Mouse (Mus musculus): Measurements from ENCODE around the gene Nbea. TPM values are rescaled to one million over a fixed set of nuclear protein-coding genes. Genes with fewer than 3 reads are reported as not detected.

Nbea gene
- polyA plus RNA-seq (2021), result 33.6 TPM

DNA sequence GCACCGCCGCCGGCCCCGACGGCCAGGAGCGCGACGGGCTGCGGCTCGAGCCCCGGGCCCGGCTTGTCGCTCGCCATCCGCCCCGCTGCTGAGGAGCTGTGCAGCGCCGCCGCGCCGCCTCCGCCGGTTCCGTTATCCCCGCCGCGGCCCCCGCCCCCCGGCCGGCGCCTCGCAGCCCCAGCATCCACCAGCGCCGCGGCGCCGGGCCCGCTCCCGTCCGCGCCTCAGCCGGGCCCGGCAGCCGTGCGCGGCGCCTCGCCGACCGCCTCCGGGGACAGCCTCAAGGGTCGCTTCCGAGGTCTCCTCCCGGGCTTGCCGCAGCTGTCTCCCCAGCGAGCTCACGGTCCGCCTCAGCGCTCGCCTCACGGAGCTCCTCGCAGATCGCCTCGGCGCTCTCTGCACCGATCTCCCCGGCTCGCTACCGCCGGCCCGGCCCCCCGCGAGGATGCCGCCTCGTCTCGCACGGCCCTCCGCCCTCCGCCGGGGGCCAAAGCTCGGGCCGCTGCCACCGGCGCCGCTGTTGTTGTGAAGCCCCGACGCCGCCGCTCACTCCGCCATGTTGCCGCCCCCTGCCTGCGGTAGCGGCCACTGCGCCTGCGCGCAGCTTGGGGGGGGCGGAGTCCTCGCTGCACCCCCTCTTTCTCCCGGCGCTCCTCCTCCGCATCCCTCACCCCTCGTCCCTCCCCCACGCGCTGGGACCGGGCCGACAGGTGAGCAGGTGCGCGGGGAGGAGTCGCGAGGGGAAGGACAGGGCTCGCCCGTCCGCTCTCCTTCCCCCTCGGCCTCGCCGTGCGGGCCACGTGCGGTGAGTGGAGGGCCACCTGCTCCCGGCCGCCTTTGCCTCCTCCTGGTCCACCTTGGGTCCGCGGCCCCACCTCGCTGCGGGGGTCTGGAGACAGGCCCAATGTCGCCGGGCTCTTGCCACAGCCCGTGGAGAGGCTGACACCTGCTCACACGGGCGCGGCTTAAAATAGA is at the start of gene Nbea:
Nbea (minus strand) TSS at position 543 of the 975 bp plus-strand sequence.
- no peaks in the 10 kb centered on the region for H3K27me3 ChIP-seq
- ATAC-seq (peak; percentile 73), DNase-seq (ENCODE audit: low read depth, low spot score) (no peak)
- POLR2A ChIA-PET, result interaction anchor here (0.8 to 1.1 kb wide), 4 partner anchors 56 to 715 kb away, joined by 3 read pairs; no protein-coding TSS in a partner anchor
- in situ Hi-C loops (cut with MboI; ENCODE audit: low pct_unique_long_range_greater_than_20kb), result no loop called here
- CTCF ChIA-PET, result no interaction called here
- TF ChIP-seq CTCF (IDR thresholded peaks at IDR 0.05), result peak; percentile 56

DNA sequence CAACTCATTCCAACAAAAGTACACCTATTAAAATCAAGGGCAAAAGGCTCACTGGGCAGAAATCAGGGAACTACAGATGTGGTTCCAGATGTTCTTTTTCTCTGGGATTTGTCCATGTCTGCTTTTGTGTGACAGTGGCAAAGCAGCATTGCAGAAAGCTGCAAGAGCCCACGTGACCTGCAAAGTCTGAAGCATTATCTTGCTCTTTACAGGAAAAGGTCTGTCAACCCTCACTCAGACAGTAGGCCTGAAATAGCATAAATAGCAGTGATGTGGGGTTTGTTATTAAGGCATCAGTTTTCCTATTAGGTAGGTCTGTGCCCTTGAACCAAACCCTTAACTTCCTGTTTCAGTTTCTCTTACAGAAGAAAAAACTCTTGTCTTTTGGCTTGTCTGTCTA is 45.8 kb upstream of the Nbea start:
- DNase-seq (ENCODE audit: low read depth, low spot score) (no peak), ATAC-seq (no peak)
- TF ChIP-seq CTCF (IDR thresholded peaks at IDR 0.05), result no peak
- POLR2A ChIA-PET, result no interaction called here
- H3K27me3 ChIP-seq, result no peaks in the 10 kb centered on the region
- in situ Hi-C loops (cut with MboI; ENCODE audit: low pct_unique_long_range_greater_than_20kb), result no loop called here
- CTCF ChIA-PET, result interaction anchor here (0.8 to 1.8 kb wide), 2 partner anchors 10 kb away, joined by 3 read pairs; no protein-coding TSS in a partner anchor

DNA sequence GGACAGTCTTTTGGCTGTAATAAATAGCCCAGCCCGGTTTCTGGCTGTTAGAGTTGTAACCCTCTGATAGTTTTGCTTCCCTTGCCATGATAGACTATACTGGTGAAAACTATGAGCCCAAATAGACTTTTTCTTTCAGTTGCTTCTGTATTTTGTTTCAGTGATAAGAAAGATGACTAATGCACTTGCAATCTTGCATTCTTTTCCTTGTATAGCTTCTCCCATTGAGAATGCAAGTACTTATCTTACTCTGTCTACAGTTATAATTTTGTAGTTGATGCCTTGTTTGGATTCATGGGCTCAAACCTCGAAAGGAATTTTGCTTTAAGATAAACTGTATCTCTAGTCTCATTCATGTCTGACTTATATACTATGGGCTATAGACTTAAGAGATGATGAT is 32.5 kb upstream of the Nbea start:
- H3K27me3 ChIP-seq, result no peaks in the 10 kb centered on the region
- DNase-seq (ENCODE audit: low read depth, low spot score) (no peak), ATAC-seq (no peak)
- ChIA-PET POLR2A (no interaction called here), CTCF (interaction anchor here (2.0 kb wide), 1 partner anchor 8 kb away, joined by 5 read pairs; no protein-coding TSS in a partner anchor)
- no peak for TF ChIP-seq CTCF (IDR thresholded peaks at IDR 0.05)
- in situ Hi-C loops (cut with MboI; ENCODE audit: low pct_unique_long_range_greater_than_20kb), result no loop called here

DNA sequence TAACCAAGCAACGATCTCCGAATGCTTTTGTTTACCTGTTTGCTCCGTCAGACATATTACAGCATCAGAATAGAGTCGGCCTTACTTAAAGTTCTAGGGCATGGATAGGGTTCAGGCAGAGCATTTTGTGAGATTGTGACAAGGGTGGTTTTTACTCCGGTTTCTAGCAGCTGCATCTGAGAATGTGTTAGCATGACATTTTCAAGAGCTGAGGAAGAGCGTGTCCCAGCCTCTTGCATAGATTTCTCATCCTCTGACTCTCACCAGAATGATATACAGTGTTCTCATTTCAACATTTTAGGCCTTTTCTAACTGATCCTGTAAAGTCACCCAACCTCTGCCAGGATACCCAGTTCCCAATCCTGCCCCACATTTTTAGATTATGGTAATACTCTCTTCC is 20.5 kb upstream of the Nbea start:
- ATAC-seq, result no peak
- CTCF ChIA-PET, result interaction anchor here (1.3 kb wide), 1 partner anchor 22 kb away, joined by 4 read pairs; no protein-coding TSS in a partner anchor
- DNase-seq (ENCODE audit: low read depth, low spot score), result no peak
- in situ Hi-C loops (cut with MboI; ENCODE audit: low pct_unique_long_range_greater_than_20kb), result no loop called here
- no peaks in the 10 kb centered on the region for H3K27me3 ChIP-seq
- POLR2A ChIA-PET, result no interaction called here
- TF ChIP-seq CTCF (IDR thresholded peaks at IDR 0.05), result no peak

DNA sequence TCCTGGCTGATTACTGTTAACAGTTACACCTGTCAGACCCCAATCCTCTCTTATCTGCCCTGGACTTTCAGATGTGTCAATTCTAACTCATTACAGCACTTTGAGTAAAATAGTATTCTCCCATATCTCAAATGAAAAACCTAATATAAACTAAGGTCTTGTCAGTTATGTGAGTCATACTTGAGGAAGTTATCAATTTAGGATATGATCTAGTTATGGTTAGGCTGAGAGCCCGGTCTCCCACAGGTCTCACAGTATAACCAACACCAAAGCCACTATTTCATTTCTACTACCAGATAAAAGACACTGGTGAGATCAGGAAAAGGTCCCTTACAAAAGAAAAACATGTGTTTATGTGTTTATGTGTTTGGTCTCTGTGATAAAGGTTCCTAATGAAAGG is 4.7 kb upstream of the Nbea start:
- ChIA-PET CTCF (interaction anchor here (1.2 kb wide), 1 partner anchor 70 kb away, joined by 3 read pairs; no protein-coding TSS in a partner anchor), POLR2A (no interaction called here)
- no peaks in the 10 kb centered on the region for H3K27me3 ChIP-seq
- no peak for TF ChIP-seq CTCF (IDR thresholded peaks at IDR 0.05)
- DNase-seq (ENCODE audit: low read depth, low spot score), result no peak
- in situ Hi-C loops (cut with MboI; ENCODE audit: low pct_unique_long_range_greater_than_20kb), result no loop called here
- no peak for ATAC-seq

DNA sequence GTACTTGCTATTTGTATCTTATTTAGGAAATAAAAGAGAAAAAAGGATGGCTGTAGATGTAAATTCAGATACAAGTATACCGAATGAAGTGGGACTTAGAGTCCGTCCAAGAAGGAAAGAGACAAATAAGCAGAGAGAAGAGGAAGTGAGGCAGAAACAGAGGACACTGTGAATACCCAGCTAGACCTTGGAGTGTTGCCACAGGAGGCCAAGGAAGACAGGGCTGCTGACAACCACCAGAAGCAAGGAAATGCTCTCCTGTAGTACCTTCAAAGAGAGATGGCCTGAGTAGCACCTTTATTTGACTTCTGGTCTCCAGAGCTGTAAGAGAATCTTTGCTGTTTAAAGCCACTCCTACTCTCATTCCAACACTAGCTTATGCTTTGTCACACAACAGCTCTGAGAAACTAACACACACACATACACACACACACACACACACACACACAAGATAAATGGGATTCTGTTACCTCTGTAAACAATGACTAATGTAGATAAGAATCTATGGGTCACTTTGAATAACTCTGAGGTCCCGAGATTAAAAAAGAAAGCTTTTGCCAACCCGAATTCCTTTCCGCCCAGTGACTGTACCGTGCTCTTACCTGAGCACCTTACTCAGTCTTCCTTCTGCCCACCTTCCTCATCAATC is 3.8 kb upstream of the Nbea start:
- ATAC-seq, result no peak
- DNase-seq (ENCODE audit: low read depth, low spot score), result no peak
- TF ChIP-seq CTCF (IDR thresholded peaks at IDR 0.05), result no peak
- no peaks in the 10 kb centered on the region for H3K27me3 ChIP-seq
- in situ Hi-C loops (cut with MboI; ENCODE audit: low pct_unique_long_range_greater_than_20kb), result no loop called here
- CTCF ChIA-PET, result interaction anchor here (1.2 kb wide), 1 partner anchor 69 kb away, joined by 3 read pairs; no protein-coding TSS in a partner anchor
- POLR2A ChIA-PET, result interaction anchor here (0.5 to 0.6 kb wide), 2 partner anchors 30 to 35 kb away, joined by 3 to 4 read pairs; no protein-coding TSS in a partner anchor

DNA sequence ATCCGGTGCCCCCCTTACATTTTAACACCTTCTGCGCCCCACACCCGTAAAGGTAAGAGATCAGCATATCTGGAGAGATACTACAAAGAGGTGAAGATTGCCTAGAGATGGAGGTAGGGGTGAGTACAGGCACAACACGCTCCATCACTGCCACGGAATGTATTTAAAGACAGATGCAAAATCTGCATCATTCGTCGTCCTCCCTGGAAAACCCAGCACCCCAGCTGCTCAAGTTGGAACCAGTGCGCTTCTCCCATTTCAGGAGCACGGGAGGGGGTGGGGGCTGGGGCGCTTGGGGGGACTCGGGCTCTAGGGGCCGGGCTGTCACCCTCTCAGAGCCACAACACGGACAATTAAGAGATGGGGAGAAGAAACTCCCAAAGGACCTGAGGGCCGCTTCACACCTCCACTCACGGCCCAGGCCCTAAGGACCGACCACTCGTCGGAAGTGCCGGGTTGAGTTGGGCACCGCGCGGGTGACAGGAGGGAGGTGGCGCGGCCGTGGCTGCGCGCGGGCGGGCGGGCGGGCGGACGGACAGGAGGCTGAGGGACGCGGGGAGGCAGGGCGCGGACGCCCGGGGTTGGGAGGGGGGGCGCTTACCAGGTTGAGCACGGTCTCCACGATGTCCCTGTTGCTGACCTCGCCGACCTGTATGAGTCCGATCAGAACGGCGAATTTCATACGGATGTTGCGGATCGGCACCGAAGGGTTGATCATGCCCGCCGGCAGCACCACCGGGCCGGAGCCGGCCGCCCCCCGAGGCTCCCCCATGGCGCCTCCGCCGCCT is 936 bp downstream of the Nbea start:
- H3K27me3 ChIP-seq, result no peaks in the 10 kb centered on the region
- DNase-seq (ENCODE audit: low read depth, low spot score), result no peak
- TF ChIP-seq CTCF (IDR thresholded peaks at IDR 0.05), result no peak
- ATAC-seq, result peak; percentile 58
- CTCF ChIA-PET, result interaction anchor here (1.2 kb wide), 1 partner anchor 71 kb away, joined by 3 read pairs; no protein-coding TSS in a partner anchor
- in situ Hi-C loops (cut with MboI; ENCODE audit: low pct_unique_long_range_greater_than_20kb), result no loop called here
- POLR2A ChIA-PET, result interaction anchor here (1.1 kb wide), 1 partner anchor 55 kb away, joined by 3 read pairs; no protein-coding TSS in a partner anchor

DNA sequence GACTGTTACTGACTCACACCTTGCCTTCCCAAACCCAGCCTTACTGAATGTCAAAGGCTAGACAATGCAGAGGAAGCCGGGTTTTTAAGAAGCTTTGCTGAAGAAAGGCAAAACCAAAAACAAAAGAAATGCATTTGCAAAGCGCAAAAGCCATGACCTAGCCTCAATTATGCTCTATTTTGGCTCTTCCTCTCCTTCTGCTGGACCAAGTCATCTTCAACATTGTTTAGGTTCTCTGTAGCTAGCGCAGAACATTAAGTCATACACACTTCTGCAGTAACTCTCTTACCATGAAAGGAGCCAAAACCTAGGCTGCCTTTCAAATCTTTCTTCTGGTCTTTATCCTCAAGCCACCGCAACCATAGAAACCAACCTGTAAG is 1.5 kb downstream of the Nbea start:
- DNase-seq (ENCODE audit: low read depth, low spot score) (no peak), ATAC-seq (no peak)
- in situ Hi-C loops (cut with MboI; ENCODE audit: low pct_unique_long_range_greater_than_20kb), result no loop called here
- CTCF ChIA-PET, result interaction anchor here (1.2 kb wide), 1 partner anchor 70 kb away, joined by 3 read pairs; no protein-coding TSS in a partner anchor
- no peak for TF ChIP-seq CTCF (IDR thresholded peaks at IDR 0.05)
- no peaks in the 10 kb centered on the region for H3K27me3 ChIP-seq
- POLR2A ChIA-PET, result interaction anchor here (1.1 kb wide), 1 partner anchor 20 kb away, joined by 3 read pairs; no protein-coding TSS in a partner anchor

DNA sequence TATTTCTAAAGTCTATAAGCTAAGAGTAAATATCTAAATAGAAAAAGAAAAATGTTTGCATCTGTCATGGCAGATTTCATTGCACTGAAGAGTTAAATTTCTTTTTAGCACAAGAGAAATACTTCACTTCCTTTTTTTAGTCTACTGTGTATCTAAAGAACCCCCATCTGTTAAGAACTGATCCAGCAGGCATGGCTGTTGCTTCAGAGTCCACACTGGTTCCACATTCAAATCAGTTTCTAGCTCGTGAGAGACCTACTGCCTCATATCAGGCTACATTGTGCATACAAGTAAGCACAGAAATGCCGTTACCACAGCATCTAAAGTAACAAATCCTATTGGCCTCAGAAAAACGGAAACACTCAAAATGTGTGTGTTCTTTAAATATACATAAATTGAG is 2.5 kb downstream of the Nbea start:
- ATAC-seq (no peak), DNase-seq (ENCODE audit: low read depth, low spot score) (no peak)
- no peak for TF ChIP-seq CTCF (IDR thresholded peaks at IDR 0.05)
- ChIA-PET POLR2A (interaction anchor here (0.6 to 1.1 kb wide), 3 partner anchors 19 to 826 kb away, joined by 3 to 4 read pairs (median 3); no protein-coding TSS in a partner anchor), CTCF (interaction anchor here (1.0 to 1.3 kb wide), 3 partner anchors 9 to 135 kb away, joined by 3 read pairs; no protein-coding TSS in a partner anchor)
- no peaks in the 10 kb centered on the region for H3K27me3 ChIP-seq
- in situ Hi-C loops (cut with MboI; ENCODE audit: low pct_unique_long_range_greater_than_20kb), result no loop called here

DNA sequence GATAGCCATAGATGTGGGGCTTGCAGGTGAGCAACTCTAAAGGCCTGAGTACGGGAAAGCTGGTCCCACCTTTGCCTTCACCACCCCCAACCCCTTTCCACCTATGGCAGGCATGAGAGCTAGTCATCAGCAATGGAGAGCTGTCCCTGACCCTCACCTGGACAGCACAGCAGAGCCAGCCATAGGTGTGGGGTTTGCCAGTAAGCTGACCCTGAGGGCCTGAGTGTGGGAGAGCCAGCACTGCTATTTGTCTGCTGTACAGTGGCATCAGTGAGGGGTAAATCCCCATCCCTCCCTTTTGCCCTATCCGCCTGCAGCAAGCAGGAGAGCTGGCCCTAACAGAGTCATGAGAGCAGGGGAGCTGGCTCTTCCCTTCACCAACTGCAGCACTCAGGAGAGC is 25.6 kb downstream of the Nbea start:
- no peaks in the 10 kb centered on the region for H3K27me3 ChIP-seq
- ATAC-seq (no peak), DNase-seq (ENCODE audit: low read depth, low spot score) (no peak)
- in situ Hi-C loops (cut with MboI; ENCODE audit: low pct_unique_long_range_greater_than_20kb), result no loop called here
- CTCF ChIA-PET, result interaction anchor here (1.1 to 1.8 kb wide), 2 partner anchors 10 to 24 kb away, joined by 3 to 6 read pairs; no protein-coding TSS in a partner anchor
- POLR2A ChIA-PET, result interaction anchor here (1.0 kb wide), 1 partner anchor 12 kb away, joined by 3 read pairs; no protein-coding TSS in a partner anchor
- TF ChIP-seq CTCF (IDR thresholded peaks at IDR 0.05), result no peak

All from Patski (cell line).